Mouse (Mus musculus): ENCODE data around the gene Meioc.

GRCm38 (mm10) chr11:102665637-102666435, 2.3 kb downstream of the Meioc start:
- TF ChIP-seq USF1 (IDR thresholded peaks at IDR 0.05; ENCODE audit: low read depth) (no peak), E2F4 (IDR thresholded peaks at IDR 0.05; ENCODE audit: insufficient read depth) (no peak), MAX (IDR thresholded peaks at IDR 0.05; ENCODE audit: low read depth) (no peak)
